Mouse (Mus musculus): Measurements from ENCODE around the gene Gstz1.

DNA sequence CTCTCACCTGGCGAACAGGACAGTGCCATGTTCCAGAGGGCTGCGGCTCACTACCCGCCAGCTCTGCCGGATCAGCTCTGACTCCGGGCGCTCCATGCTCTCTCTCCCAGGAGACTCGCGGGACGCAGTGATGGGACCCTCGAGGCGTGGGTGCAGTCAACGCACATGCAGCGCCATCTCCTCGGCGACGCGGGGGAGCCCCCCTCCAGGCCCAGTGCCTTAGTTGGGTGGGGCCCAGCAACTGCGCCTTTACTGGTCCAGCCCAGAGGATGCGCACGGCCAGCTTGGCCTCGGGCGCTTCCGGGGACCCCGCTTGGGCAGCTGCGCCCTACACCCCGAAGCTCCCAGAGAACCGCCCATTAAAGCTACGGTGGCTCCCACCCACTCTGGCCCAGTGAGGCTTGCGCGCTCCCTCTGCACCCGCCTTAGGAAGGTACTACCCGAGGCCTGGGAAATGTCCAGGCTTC is 44.8 kb upstream of the Gstz1 start, which contains the start of gene Ngb:
- TF ChIP-seq CTCF (IDR thresholded peaks at IDR 0.05) (no peak), EP300 (IDR thresholded peaks at IDR 0.05) (no peak)

Data from lung, postnatal 0 days (tissue).